Mouse (Mus musculus): ENCODE measurements around the gene Gm266. TPM values are rescaled to one million over a fixed set of nuclear protein-coding genes. Genes with fewer than 3 reads are reported as not detected.

The Gm266 gene
- polyA plus RNA-seq (2012): not detected in 2 replicates

GRCm38 (mm10) chr12:111485652-111486306 lies at the start of gene Gm266:
TSS of gene Gm266 (minus strand) at chr12:111485823.
- TF ChIP-seq GATA1 (IDR thresholded peaks at IDR 0.05; ENCODE audit: low read length): no peak

DNA sequence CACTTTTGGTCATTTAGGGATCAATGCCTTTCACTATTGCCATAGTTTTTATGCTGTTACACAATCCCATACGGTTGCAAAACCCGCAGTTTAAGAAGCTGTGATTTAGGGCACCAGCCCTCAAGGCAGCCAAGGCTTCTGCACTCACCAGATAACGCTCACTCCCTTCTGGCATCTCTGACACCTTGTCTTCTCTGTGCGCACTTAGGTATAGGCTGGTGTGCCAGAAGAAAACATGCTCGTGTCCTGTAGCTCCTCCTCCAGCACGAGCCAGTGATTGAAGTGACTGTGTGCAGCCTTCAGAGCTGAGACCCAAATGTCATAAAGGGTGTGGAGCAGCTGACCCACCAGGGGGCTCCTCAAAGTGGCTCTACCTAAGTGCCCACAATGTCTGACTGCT lies 49.7 kb upstream of the Gm266 start:
- TF ChIP-seq GATA1 (IDR thresholded peaks at IDR 0.05; ENCODE audit: low read length): no peak

- TF ChIP-seq GATA1 (IDR thresholded peaks at IDR 0.05; ENCODE audit: low read length): no peak
Measured at GRCm38 (mm10) chr12:111533096-111533794, 47.6 kb upstream of the Gm266 start.

- TF ChIP-seq GATA1 (IDR thresholded peaks at IDR 0.05; ENCODE audit: low read length): no peak
Measured at GRCm38 (mm10) chr12:111529192-111529591, 43.6 kb upstream of the Gm266 start.

DNA sequence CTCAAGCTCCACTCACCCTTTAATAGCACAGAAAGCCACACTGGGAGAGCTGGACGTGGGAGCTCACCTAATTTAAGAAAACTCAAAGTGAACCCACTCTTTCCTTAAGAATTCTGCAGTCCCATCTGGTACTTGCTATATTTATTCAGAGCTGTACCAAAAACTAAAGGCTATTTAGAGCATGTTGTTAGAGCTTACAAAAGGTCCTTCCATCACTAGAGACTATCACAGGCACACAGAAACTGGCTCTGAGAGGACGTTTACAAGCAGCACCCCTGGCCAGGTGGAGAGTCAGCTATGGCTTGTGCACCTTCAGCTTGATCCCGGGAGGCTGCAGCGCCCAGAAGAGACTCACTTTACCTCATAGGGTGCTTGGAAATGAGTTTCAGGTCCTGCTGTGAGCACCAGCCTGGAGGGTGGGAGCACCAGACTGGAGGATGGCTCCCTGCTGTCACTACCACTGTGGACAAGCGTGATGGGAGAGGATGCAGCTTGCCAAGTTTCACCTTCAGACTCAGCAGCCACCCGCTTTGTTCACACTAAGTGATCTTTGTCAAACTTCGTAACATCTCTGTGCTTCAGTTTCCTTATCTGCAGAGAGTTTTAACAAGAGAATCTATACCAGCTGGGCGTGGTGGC lies 42.1 kb upstream of the Gm266 start:
- no peak for TF ChIP-seq GATA1 (IDR thresholded peaks at IDR 0.05; ENCODE audit: low read length)

- TF ChIP-seq GATA1 (IDR thresholded peaks at IDR 0.05; ENCODE audit: low read length): no peak
Measured at GRCm38 (mm10) chr12:111524883-111525282, 39.3 kb upstream of the Gm266 start.

DNA sequence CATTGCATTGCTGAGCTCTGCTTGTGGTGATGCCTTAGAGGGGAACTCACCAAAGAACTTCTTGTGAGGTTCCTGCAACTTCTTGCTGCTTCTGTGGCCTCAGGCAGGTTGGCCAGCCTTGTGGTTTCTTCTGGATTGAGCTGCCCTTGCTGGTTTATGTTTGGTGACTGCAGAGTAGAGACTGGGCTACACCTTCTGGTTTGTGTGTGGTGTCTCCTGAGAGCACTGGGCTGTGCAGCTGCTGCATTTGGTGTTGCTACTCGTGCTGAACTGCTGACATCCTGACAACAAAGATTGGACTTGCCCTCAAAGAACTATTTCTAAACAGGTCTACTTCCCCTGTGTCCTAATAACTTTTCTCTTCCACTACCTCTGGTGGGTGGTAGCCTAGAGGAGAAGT lies 38.8 kb upstream of the Gm266 start:
- TF ChIP-seq GATA1 (IDR thresholded peaks at IDR 0.05; ENCODE audit: low read length): no peak

DNA sequence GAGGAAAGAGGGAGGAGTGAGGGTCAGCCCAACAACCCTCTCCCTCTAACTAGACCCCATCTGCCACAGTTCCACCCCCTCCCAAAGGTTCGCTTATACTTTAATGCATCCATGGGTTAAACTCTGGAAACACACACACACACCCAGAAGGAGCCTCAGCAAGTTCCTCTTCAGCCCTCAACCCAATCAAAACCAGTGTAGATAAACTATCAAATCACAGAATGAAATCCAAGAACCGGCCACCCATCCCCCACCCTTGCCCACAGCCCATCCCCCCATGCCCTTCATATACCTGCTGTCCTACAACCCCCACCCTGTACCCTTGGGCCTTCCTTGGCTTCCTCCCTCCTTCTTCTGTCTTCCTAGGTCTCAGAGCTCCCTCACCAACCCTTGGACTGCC lies 35.4 kb upstream of the Gm266 start:
- no peak for TF ChIP-seq GATA1 (IDR thresholded peaks at IDR 0.05; ENCODE audit: low read length)

DNA sequence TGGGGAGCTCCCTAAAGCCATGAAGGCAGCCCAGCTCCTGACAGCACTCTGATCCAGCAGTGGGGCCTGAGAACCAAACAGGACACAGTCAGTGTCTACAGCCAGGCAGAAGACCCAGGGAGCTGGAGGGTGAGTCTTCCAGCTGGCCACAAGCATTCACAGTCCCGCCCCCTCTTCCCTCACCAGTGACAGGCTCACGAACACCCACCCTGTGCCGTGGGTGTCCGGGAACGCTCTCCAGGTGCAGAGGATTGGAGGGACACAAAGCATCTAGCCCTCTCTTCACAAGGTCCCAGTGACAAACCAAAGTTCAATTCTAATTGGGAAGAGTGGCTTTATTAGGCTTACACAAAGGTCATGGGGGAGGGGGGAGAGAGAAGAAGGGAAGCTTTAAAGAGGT lies 34.2 kb upstream of the Gm266 start:
- no peak for TF ChIP-seq GATA1 (IDR thresholded peaks at IDR 0.05; ENCODE audit: low read length)

GRCm38 (mm10) chr12:111518391-111518790 lies 32.8 kb upstream of the Gm266 start:
- no peak for TF ChIP-seq GATA1 (IDR thresholded peaks at IDR 0.05; ENCODE audit: low read length)

- TF ChIP-seq GATA1 (IDR thresholded peaks at IDR 0.05; ENCODE audit: low read length): peak; percentile 75
Measured at GRCm38 (mm10) chr12:111517901-111518300, 32.3 kb upstream of the Gm266 start.

DNA sequence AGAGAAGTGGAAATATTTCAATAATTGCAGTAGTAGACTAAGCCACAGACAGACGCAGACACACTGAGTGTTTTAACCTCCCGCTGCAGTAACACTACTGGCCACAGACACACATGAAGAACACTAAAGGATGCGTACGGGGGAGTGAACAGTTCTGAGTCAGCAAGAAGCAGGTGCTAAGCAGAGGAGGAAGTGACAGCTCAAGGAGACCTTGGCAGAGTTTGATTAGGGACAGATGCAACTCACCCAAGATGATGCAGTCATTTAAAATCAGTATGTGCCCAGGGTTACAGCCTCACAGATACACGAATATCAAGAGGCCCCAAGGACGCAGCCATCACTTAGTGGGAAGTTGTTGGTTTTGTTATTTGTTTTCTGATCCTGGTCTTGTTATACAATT lies 31.2 kb upstream of the Gm266 start:
- peak; percentile 43 for TF ChIP-seq GATA1 (IDR thresholded peaks at IDR 0.05; ENCODE audit: low read length)

- no peak for TF ChIP-seq GATA1 (IDR thresholded peaks at IDR 0.05; ENCODE audit: low read length)
Measured at GRCm38 (mm10) chr12:111515920-111516319, 30.3 kb upstream of the Gm266 start.

GRCm38 (mm10) chr12:111514874-111515649 lies 29.4 kb upstream of the Gm266 start:
- no peak for TF ChIP-seq GATA1 (IDR thresholded peaks at IDR 0.05; ENCODE audit: low read length)

GRCm38 (mm10) chr12:111514231-111514792 lies 28.7 kb upstream of the Gm266 start:
- no peak for TF ChIP-seq GATA1 (IDR thresholded peaks at IDR 0.05; ENCODE audit: low read length)

DNA sequence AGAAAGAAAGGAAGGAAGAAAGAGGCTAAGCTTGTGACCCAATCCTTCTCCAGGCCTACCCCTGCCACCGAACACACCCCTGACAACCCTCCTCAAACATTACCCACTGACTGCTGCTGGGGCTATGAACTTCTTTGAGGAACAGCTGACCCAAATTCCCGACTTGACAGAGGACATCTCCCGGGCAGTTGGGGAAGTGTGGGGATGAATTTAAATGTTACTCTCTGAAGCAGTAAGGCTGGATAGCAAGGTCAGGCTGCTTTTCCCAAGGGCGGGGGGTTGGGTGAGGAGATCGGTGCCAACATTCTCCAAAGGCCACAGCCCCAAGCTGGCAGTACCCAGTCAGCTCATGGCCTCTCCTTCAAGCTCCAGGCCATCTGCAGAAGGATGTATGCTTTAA lies 28.1 kb upstream of the Gm266 start:
- no peak for TF ChIP-seq GATA1 (IDR thresholded peaks at IDR 0.05; ENCODE audit: low read length)
